Mouse (Mus musculus) CD4-positive, CD25-positive, alpha-beta regulatory T cell, adult 2 months (primary cell): ENCODE measurements around the gene Arl4d.

Experiments used
- DNase-seq: peaks from one replicate; pipeline ENCODE4 v3.0.0-alpha.2; 2012; ENCODE audit warnings: low read depth, low spot score

The Arl4d gene

GRCm38 (mm10) chr11:101677655-101678054 lies 12.3 kb downstream of the Arl4d start:
- DNase-seq: no peak

DNA sequence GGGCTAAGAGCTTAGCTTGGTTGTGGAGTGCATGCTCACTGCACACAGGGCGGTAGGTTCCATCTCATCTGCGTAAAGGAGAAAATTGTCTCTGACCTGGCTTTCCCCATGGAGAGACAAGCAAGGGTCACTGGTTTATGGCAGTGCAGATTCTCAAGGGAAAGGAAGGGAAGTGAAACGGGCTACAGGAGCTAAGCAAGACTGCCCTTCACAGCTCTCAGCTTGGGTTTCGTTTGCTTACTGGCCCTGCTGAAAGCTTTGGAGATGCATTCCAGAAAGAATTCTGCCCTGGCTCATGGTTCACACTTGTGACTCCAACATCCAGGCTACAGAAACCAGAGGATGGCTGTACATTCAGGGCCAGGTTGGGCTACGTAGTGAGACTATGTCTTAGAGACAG lies 13.4 kb downstream of the Arl4d start:
- no peak for DNase-seq

GRCm38 (mm10) chr11:101679907-101680306 lies 14.6 kb downstream of the Arl4d start:
- no peak for DNase-seq

GRCm38 (mm10) chr11:101680634-101681325 lies 15.4 kb downstream of the Arl4d start:
- DNase-seq: no peak

DNA sequence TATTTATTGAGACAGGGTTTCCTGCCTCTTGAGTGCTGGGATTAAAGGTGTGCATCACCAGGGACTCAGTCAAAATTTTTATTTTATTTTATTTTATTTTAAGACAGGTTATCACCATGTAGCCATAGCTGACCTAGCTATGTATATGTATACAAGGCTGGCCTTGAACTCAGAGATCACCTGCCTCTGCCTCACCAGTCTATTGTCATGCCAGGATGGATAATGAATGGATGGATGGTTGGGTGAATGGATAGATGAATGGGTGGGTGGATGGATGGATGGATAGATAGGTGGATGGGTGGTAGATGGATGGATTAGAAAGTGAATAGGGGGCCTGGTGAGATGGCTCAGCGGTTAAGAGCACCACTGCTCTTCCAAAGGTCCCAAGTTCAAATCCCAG lies 16.6 kb downstream of the Arl4d start:
- DNase-seq: no peak

- no peak for DNase-seq
These were observed 17.1 kb downstream of the Arl4d start for GRCm38 (mm10) chr11:101682410-101682960.

GRCm38 (mm10) chr11:101687351-101688301 lies 22.3 kb downstream of the Arl4d start:
- no peak for DNase-seq

- no peak for DNase-seq
These were observed 24.4 kb downstream of the Arl4d start for GRCm38 (mm10) chr11:101689701-101690113.

DNA sequence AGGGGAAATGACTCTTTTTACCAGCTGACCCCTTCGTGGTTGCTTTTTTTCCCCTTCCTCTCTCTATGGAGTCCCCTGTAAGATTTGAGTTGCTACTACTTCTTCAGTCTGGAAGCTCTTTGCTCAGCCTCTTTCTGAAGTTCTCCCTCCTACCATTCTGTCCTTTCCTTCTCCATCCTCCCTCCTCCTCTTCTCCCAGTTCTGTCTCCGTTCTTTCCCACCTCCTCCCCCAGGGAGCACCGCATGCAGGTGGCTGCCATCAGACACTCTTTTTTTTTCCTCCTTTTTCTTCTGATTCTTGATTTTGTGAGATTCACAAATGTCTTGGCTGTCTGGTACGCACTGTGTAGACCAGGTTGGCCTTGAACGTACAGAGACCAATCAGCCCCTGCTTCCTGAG lies 25.0 kb downstream of the Arl4d start:
- no peak for DNase-seq

DNA sequence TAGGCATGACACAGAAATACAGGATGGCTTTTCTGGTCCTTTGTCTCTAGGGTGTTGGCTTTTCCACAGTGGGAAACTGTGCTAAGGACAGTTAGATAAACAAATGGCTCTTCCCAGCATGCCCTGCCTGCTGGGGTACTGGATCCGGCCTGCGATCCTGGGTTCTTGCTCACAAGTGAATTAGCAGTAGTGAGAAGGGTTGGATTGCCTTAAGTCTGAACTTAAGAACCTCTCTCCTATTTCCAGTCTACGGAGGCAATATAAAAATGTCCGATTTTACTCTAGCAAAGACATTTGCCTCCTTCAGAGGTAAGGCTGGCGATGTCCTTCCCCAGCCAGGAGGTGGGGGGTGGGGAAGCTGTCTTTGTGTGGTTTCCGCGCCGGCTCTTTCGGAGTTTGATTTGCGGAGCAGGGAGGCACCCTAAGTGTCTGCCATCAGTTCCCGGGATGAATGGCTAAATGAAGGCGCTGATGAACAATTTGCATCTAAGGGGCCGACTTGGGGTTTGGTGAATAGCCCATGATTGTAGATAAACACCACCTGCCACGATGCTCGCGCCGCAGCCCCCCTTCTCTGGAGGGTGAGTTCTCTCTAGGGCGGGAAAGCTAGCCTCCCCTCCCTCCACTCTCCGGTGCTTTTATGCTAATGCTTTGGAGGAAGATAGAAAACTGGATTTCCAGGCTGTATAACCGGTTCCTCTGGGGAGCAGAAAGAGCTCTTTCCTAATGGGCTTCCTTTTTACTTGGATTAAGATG lies 30.7 kb downstream of the Arl4d start:
- DNase-seq: no peak

GRCm38 (mm10) chr11:101697156-101697861 lies 32.0 kb downstream of the Arl4d start:
- DNase-seq: peak; percentile 32

- DNase-seq: peak; percentile 5
These were observed 32.8 kb downstream of the Arl4d start for GRCm38 (mm10) chr11:101698114-101698513.

GRCm38 (mm10) chr11:101699556-101699955 lies 34.2 kb downstream of the Arl4d start:
- DNase-seq: no peak

DNA sequence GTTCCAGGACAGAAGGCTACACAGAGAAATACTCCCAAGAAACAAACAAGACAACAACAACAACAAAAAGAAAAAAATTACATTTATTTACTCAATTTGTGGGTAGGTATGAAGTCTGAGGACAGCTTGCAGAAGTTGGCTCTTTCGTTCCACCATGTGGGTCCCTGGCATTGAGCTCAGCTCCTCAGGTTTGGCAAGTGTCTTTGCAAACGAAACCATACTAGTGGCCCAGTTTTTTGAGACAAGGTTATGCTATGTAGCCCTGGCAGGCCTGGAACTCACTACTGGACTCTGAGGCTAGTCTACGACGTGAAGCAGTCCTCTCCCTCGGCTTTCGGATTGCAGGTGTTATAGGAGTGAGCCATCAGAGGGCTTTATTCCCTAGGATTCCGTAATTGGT lies 34.6 kb downstream of the Arl4d start:
- DNase-seq: no peak

DNA sequence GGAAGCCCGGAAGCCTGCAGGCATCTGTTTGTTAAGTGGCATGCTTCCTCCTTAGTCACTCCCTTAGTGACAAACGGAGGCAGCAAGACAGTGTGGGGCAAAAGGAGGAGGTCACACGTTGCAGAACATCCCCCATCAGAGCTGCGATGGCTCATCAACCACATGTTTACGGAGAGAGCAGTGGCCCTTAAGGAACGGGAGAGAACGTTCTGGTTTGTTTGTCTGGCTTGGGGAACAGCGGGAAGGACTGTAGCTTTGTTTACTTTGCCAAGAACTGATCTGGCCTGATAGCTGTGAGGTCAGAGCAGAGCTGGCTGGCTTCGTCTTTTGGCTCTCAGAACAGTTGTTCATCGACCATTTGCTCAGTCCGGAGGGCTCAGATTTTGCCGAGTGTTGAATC lies 35.1 kb downstream of the Arl4d start:
- DNase-seq: no peak

DNA sequence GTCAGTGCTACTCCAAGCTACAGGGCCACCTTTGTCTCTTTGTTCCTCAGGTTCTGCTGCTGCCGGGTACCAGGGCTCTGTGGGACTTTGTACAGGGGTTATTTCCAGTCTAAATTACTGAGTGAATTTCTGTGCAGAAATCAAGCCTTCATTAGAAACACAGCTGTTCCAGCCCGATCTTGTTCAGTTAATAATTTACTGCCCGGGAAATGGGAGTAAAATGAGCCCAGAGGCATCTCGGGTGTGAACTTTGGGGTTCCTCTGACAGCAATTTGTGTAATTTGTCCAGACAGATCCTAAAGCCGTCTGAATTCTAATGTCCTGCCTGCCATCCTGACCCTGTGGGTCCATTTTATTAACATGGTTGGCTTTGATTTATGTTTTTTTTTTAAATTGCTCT lies 38.7 kb downstream of the Arl4d start:
- DNase-seq: no peak

DNA sequence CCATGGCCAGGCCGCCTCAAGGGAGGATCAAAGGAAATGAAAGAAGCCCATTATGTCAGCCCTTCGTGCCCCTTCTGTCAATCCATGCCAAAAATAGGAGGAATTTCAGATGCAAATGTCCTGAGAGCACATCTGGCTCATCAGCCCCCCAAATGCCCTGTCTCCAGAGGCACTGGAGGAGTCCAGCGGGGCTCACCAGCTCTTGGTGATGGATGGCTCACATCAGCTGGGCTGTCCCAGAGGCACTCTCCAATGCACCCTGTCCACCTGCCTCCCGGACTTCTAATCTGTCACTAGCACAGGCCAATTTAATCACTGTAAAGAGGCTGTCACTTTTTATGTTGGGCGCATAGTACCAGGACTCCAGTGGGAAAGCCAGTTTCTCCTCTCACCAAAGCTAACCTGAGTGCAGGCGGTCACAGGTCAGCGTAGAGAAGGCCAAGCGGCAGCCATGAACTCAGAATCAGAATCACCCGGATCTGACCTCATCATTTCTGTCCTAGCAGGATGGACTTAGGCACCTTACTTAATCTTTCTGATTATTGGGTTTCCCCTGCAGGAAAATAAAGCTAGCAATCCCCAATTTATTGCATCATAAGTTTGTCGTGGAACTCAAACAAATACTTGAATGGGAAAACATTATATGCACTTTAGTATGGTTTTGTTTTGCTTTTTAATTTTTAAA lies 41.6 kb downstream of the Arl4d start:
- DNase-seq: no peak

DNA sequence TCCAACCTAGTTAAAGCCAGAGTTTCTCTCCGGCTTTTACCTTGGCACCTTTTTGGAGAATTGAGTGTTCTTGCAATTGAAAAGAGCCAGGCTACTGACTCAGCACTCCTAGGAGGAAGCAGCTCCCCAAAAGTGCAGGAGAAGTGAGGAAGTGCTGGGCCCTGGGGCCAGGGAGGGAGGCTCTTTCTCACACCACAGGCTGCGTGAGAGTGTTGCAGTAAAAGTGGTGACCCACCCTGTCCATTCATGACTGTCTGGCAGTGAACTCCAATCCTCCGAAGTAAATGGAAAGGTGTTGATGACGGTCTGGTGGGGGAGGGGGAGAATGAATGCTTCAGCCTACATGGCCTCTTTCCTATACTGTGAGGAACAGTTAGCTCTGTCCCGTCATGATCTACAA lies 43.1 kb downstream of the Arl4d start:
- no peak for DNase-seq

DNA sequence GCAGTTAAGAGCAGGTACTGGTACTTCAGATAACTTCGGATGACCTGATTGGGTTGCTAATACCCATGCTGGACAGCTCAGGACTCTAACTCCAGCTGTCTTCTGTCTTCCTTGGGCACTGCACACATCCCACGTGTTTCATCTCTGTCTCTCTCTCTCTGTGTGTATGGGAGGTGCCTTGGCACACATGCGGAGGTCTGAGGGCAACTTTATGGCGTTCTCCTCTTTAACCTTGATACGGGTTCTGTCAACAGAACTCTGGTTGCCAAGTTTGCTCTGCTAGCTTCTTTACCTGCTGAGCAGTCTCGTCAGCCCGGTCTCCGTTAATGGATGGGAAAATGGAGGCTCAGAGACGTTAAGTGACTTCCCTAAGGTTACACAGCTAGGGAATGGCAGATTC lies 47.5 kb downstream of the Arl4d start:
- no peak for DNase-seq

DNA sequence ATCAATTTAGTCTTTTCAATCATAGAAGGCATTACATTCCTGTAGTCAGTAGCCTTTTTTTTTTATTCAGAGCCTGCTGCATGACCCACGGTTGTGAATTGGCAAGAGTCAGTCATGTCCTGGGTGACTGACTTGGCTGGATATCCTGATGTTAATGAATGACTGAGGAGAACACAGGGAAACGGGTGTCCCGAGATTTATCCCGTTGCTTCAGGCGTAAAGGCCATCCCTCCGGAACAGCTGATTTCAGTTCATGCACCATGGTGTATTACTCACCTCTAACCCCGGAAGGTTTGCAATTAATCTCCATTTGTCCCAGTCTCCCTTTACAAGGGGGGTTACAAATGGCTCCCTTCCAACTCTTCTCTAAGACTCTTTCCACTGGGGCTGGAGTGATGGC lies 48.7 kb downstream of the Arl4d start:
- DNase-seq: no peak
